Mouse (Mus musculus) kidney, embryonic 16.5 days (tissue): Measurements from ENCODE around the gene Gm9837. TPM values are rescaled to one million over a fixed set of nuclear protein-coding genes. Genes with fewer than 3 reads are reported as not detected.

Experiments used
- ATAC-seq: fragments of 200-750 bp; cut with Nextera tagmentation; 2 replicates; pipeline ENCODE4 v1.8.0; 2017; ENCODE audit warnings: moderate TSS enrichment; ENCODE audit not compliant: low FRiP score, low TSS enrichment
- H3K27ac ChIP-seq: fragments of 300-500 bp; sonication (generic); 2 replicates; pipeline ENCODE4 v1.5.1; 2014; ENCODE audit warnings: low read length
- H3K27me3 ChIP-seq: fragments of 300-500 bp; sonication (generic); 2 replicates; pipeline ENCODE4 v1.6.1; 2014; ENCODE audit warnings: low read length, control low read depth, mixed read lengths; ENCODE audit not compliant: insufficient read depth
- H3K36me3 ChIP-seq: fragments of 300-500 bp; sonication (generic); 2 replicates; pipeline ENCODE4 v1.6.1; 2014; ENCODE audit warnings: low read length, control low read depth, mixed read lengths; ENCODE audit not compliant: insufficient read depth
- H3K4me1 ChIP-seq: fragments of 300-500 bp; sonication (generic); 2 replicates; pipeline ENCODE4 v1.6.1; 2014; ENCODE audit warnings: low read length, control low read depth, mixed read lengths; ENCODE audit not compliant: insufficient read depth
- H3K4me2 ChIP-seq: fragments of 300-500 bp; sonication (generic); replicated peaks from 2 replicates; pipeline ENCODE4 v1.6.1; 2014; ENCODE audit warnings: low read depth, low read length
- H3K4me3 ChIP-seq: fragments of 300-500 bp; sonication (generic); 2 replicates; pipeline ENCODE4 v1.5.1; 2014; ENCODE audit warnings: mild to moderate bottlenecking, low read length
- H3K9ac ChIP-seq: fragments of 300-500 bp; sonication (generic); replicated peaks from 2 replicates; pipeline ENCODE4 v1.6.1; 2014; ENCODE audit warnings: low read length
- H3K9me3 ChIP-seq: fragments of 300-500 bp; sonication (generic); 2 replicates; pipeline ENCODE4 v1.6.1; 2016; ENCODE audit warnings: low read length, control low read depth
- WGBS: fragments of 180-500 bp; shearing (Covaris S2); extraction: QIAGEN DNeasy Blood & Tissue Kit; methylation state at CpG from one replicate; pipeline ENCODE4 v1.1.7; 2014; 5-methylcytosine and 5-hydroxymethylcytosine counted together
- polyA plus RNA-seq: library from polyadenylated mRNA; unstranded; fragments of >200 nt; fragmentation: Nextera tagmentation; extraction: Ambion mirVana; gene quantifications from 2 replicates; pipeline ENCODE4 v1.2.1, GENCODE M21; 2015

Gm9837 gene
- polyA plus RNA-seq, 1 experiment from 2014 or later = not detected

- Histone ChIP-seq H3K27me3 (peaks cover 4% of the 10 kb centered on the region; the same call in 1 of the 2 replicates), H3K9me3 (no peaks in the 10 kb centered on the region; the same call in 1 of the 2 replicates), H3K4me3 (no peak overlapping the region), H3K9ac (no peak overlapping the region), H3K36me3 (no peaks in the 10 kb centered on the region), H3K4me1 (peaks cover 14% of the 10 kb centered on the region; the same call in 1 of the 2 replicates), H3K27ac (no peak overlapping the region), H3K4me2 (no peak overlapping the region)
- no peak for ATAC-seq
- WGBS = 84% methylated on average over 9 of the region's 9 CpGs
Observed at GRCm38 (mm10) chr11:53489421-53489820, 19.1 kb upstream of the Gm9837 start.

GRCm38 (mm10) chr11:53489007-53489406 is 18.7 kb upstream of the Gm9837 start:
- Histone ChIP-seq H3K27me3 (peaks cover 4% of the 10 kb centered on the region; the same call in 1 of the 2 replicates), H3K9me3 (no peaks in the 10 kb centered on the region; the same call in 1 of the 2 replicates), H3K4me2 (no peak overlapping the region), H3K27ac (no peak overlapping the region), H3K4me3 (no peak overlapping the region), H3K9ac (no peak overlapping the region), H3K36me3 (no peaks in the 10 kb centered on the region), H3K4me1 (peaks cover 14% of the 10 kb centered on the region; the same call in 1 of the 2 replicates)
- WGBS = 93% methylated on average over 5 of the region's 5 CpGs
- no peak for ATAC-seq

- Histone ChIP-seq H3K9ac (0 out of 2 replicates have a peak overlapping the region, but pooled peaks have one; percentile 19), H3K4me3 (peak overlapping the region; percentile 13), H3K27ac (no peak overlapping the region), H3K27me3 (peaks cover 5% of the 10 kb centered on the region), H3K4me1 (peaks cover 12% of the 10 kb centered on the region; the same call in 1 of the 2 replicates), H3K9me3 (no peaks in the 10 kb centered on the region; the same call in 1 of the 2 replicates), H3K36me3 (no peaks in the 10 kb centered on the region), H3K4me2 (peak overlapping the region; percentile 47)
- 8% methylated on average over 27 of the region's 27 CpGs for WGBS
- ATAC-seq = peak; percentile 81
Observed at GRCm38 (mm10) chr11:53486822-53487594, 16.7 kb upstream of the Gm9837 start.

- peak; percentile 66; the same call in 1 of the 2 replicates for ATAC-seq
- Histone ChIP-seq H3K9me3 (no peaks in the 10 kb centered on the region; the same call in 1 of the 2 replicates), H3K27ac (no peak overlapping the region), H3K4me1 (peaks cover 9% of the 10 kb centered on the region; the same call in 1 of the 2 replicates), H3K27me3 (peaks cover 8% of the 10 kb centered on the region), H3K36me3 (no peaks in the 10 kb centered on the region), H3K4me2 (peak overlapping the region; percentile 47; the same call in 1 of the 2 replicates), H3K4me3 (no peak overlapping the region), H3K9ac (no peak overlapping the region)
- WGBS = 71% methylated on average over 2 of the region's 3 CpGs
Observed at GRCm38 (mm10) chr11:53486351-53486750, 16.1 kb upstream of the Gm9837 start.

- Histone ChIP-seq H3K27me3 (peaks cover 14% of the 10 kb centered on the region), H3K4me3 (no peak overlapping the region), H3K4me2 (no peak overlapping the region), H3K36me3 (no peaks in the 10 kb centered on the region), H3K9me3 (no peaks in the 10 kb centered on the region; the same call in 1 of the 2 replicates), H3K27ac (no peak overlapping the region), H3K9ac (no peak overlapping the region), H3K4me1 (peaks cover 9% of the 10 kb centered on the region; the same call in 1 of the 2 replicates)
- 56% methylated on average over 3 of the region's 3 CpGs for WGBS
- ATAC-seq = no peak
Observed at GRCm38 (mm10) chr11:53485719-53486118, 15.4 kb upstream of the Gm9837 start.

GRCm38 (mm10) chr11:53483159-53483891 is 13.0 kb upstream of the Gm9837 start:
- H3K4me3 ChIP-seq = no peak overlapping the region
- H3K36me3 ChIP-seq = no peaks in the 10 kb centered on the region
- H3K9me3 ChIP-seq = peaks cover 5% of the 10 kb centered on the region
- peaks cover 25% of the 10 kb centered on the region for H3K4me1 ChIP-seq
- H3K4me2 ChIP-seq = no peak overlapping the region
- WGBS = 73% methylated on average over 9 of the region's 9 CpGs
- peaks cover 37% of the 10 kb centered on the region for H3K27me3 ChIP-seq
- no peak overlapping the region for H3K9ac ChIP-seq
- H3K27ac ChIP-seq = no peak overlapping the region
- ATAC-seq = no peak

- H3K27me3 ChIP-seq = peaks cover 50% of the 10 kb centered on the region
- peaks cover 16% of the 10 kb centered on the region for H3K4me1 ChIP-seq
- peaks cover 5% of the 10 kb centered on the region for H3K9me3 ChIP-seq
- H3K9ac ChIP-seq = no peak overlapping the region
- no peak overlapping the region for H3K27ac ChIP-seq
- H3K4me2 ChIP-seq = no peak overlapping the region
- H3K4me3 ChIP-seq = no peak overlapping the region
- WGBS = 71% methylated on average over 4 of the region's 4 CpGs
- ATAC-seq = no peak
- H3K36me3 ChIP-seq = no peaks in the 10 kb centered on the region
Observed at GRCm38 (mm10) chr11:53481088-53481730, 10.9 kb upstream of the Gm9837 start.

- ATAC-seq = peak; percentile 64
- H3K4me1 ChIP-seq = peaks cover 16% of the 10 kb centered on the region
- 4% methylated on average over 40 of the region's 40 CpGs for WGBS
- no peak within 1 kb of the TSS for H3K27ac ChIP-seq
- H3K9me3 ChIP-seq = peaks cover 5% of the 10 kb centered on the region
- H3K9ac ChIP-seq = peak within 1 kb of the TSS; percentile 49
- peak within 1 kb of the TSS; percentile 44 for H3K4me3 ChIP-seq
- H3K36me3 ChIP-seq = no peaks in the 10 kb centered on the region
- H3K27me3 ChIP-seq = peaks cover 64% of the 10 kb centered on the region
- peak within 1 kb of the TSS; percentile 79 for H3K4me2 ChIP-seq
Observed at GRCm38 (mm10) chr11:53479783-53480301, 9.6 kb upstream of the Gm9837 start, which contains the start of the genes Gm9945 and Sowaha. Gm9945 (plus strand) TSS chr11:53480166. Sowaha (minus strand) TSS chr11:53480274.

- peaks cover 16% of the 10 kb centered on the region for H3K4me1 ChIP-seq
- peak overlapping the region; percentile 79 for H3K4me2 ChIP-seq
- ATAC-seq = peak; percentile 47; the same call in 1 of the 2 replicates
- peaks cover 5% of the 10 kb centered on the region for H3K9me3 ChIP-seq
- H3K27me3 ChIP-seq = peaks cover 70% of the 10 kb centered on the region
- peak overlapping the region; percentile 44 for H3K4me3 ChIP-seq
- no peak overlapping the region for H3K27ac ChIP-seq
- H3K9ac ChIP-seq = peak overlapping the region; percentile 49
- WGBS = under 1% methylated on average over 62 of the region's 62 CpGs
- H3K36me3 ChIP-seq = no peaks in the 10 kb centered on the region
Observed at GRCm38 (mm10) chr11:53479171-53479782, 9.0 kb upstream of the Gm9837 start.
